Mouse (Mus musculus) v-Abl transformed pro-B cells (cell line): ENCODE results near the gene Sh3pxd2b.

Source experiments
- in situ Hi-C, 2 experiments: fragments of 400-800 bp; cut with MboI; formaldehyde crosslinking; loops; one replicate each; pipeline ENCODE4 v1.15.1; 2025; ENCODE audit not compliant: unreplicated experiment in 2 of 2

The Sh3pxd2b gene

GRCm38 (mm10) chr11:32347607-32348432 is at the start of gene Sh3pxd2b:
Gene Sh3pxd2b (plus strand): TSS chr11:32347820.
- in situ Hi-C loops, result no loop called here

- in situ Hi-C loops, result no loop called here
These were observed 49.6 kb upstream of the Sh3pxd2b start for GRCm38 (mm10) chr11:32297866-32298531.

- in situ Hi-C loops, result no loop called here
These were observed 49.1 kb upstream of the Sh3pxd2b start for GRCm38 (mm10) chr11:32298532-32298918.

- in situ Hi-C loops, result loop anchor here in 1 of 2 experiments (25.0 kb wide), 1 partner anchor 313 kb away; no protein-coding TSS in a partner anchor
These were observed 47.8 kb upstream of the Sh3pxd2b start, which contains the start of gene Hbq1a for GRCm38 (mm10) chr11:32299865-32300264. Gene Hbq1a (plus strand): TSS chr11:32300069.

GRCm38 (mm10) chr11:32300279-32301267 is 47.0 kb upstream of the Sh3pxd2b start:
- in situ Hi-C loops, result loop anchor here in 1 of 2 experiments (25.0 kb wide), 1 partner anchor 313 kb away; no protein-coding TSS in a partner anchor

- in situ Hi-C loops, result loop anchor here in 1 of 2 experiments (25.0 kb wide), 1 partner anchor 314 kb away; no protein-coding TSS in a partner anchor
These were observed 46.1 kb upstream of the Sh3pxd2b start for GRCm38 (mm10) chr11:32301506-32301905.

GRCm38 (mm10) chr11:32302824-32303419 is 44.7 kb upstream of the Sh3pxd2b start:
- in situ Hi-C loops, result loop anchor here in 1 of 2 experiments (25.0 kb wide), 1 partner anchor 316 kb away; no protein-coding TSS in a partner anchor

- in situ Hi-C loops, result loop anchor here in 1 of 2 experiments (25.0 kb wide), 1 partner anchor 316 kb away; no protein-coding TSS in a partner anchor
These were observed 44.2 kb upstream of the Sh3pxd2b start for GRCm38 (mm10) chr11:32303455-32303854.

GRCm38 (mm10) chr11:32307006-32307405 is 40.6 kb upstream of the Sh3pxd2b start:
- in situ Hi-C loops, result loop anchor here in 1 of 2 experiments (25.0 kb wide), 1 partner anchor 320 kb away; no protein-coding TSS in a partner anchor

- in situ Hi-C loops, result loop anchor here in 1 of 2 experiments (25.0 kb wide), 1 partner anchor 322 kb away; no protein-coding TSS in a partner anchor
These were observed 38.2 kb upstream of the Sh3pxd2b start for GRCm38 (mm10) chr11:32309446-32309845.

- in situ Hi-C loops, result loop anchor here in 1 of 2 experiments (25.0 kb wide), 1 partner anchor 323 kb away; no protein-coding TSS in a partner anchor
These were observed 37.7 kb upstream of the Sh3pxd2b start for GRCm38 (mm10) chr11:32309928-32310327.

- in situ Hi-C loops, result loop anchor here in 1 of 2 experiments (25.0 kb wide), 1 partner anchor 329 kb away; no protein-coding TSS in a partner anchor
These were observed 31.6 kb upstream of the Sh3pxd2b start for GRCm38 (mm10) chr11:32316009-32316408.

- in situ Hi-C loops, result loop anchor here in 1 of 2 experiments (25.0 kb wide), 1 partner anchor 333 kb away; no protein-coding TSS in a partner anchor
These were observed 27.0 kb upstream of the Sh3pxd2b start for GRCm38 (mm10) chr11:32320507-32321195.

- in situ Hi-C loops, result loop anchor here in 1 of 2 experiments (25.0 kb wide), 1 partner anchor 334 kb away; no protein-coding TSS in a partner anchor
These were observed 26.4 kb upstream of the Sh3pxd2b start for GRCm38 (mm10) chr11:32321196-32321565.

GRCm38 (mm10) chr11:32324609-32325008 is 23.0 kb upstream of the Sh3pxd2b start:
- in situ Hi-C loops, result loop anchor here in 1 of 2 experiments (25.0 kb wide), 1 partner anchor 337 kb away; no protein-coding TSS in a partner anchor

GRCm38 (mm10) chr11:32331075-32331474 is 16.5 kb upstream of the Sh3pxd2b start:
- in situ Hi-C loops, result no loop called here

GRCm38 (mm10) chr11:32331861-32332260 is 15.8 kb upstream of the Sh3pxd2b start:
- in situ Hi-C loops, result no loop called here

GRCm38 (mm10) chr11:32333235-32333634 is 14.4 kb upstream of the Sh3pxd2b start:
- in situ Hi-C loops, result no loop called here
